Mouse (Mus musculus) embryo, embryonic 10.5 days (tissue): ENCODE results near the gene Chd2.

ENCODE experiments used
- DNase-seq: peaks from one replicate; pipeline ENCODE4 v3.0.0-alpha.2; 2015; ENCODE audit warnings: low spot score

Gene Chd2

GRCm38 (mm10) chr7:73561492-73562055, 19.9 kb upstream of the Chd2 start:
- DNase-seq, result no peak

- no peak for DNase-seq
Measured at GRCm38 (mm10) chr7:73560811-73561210, 19.2 kb upstream of the Chd2 start.

GRCm38 (mm10) chr7:73559853-73560190, 18.2 kb upstream of the Chd2 start:
- no peak for DNase-seq

- DNase-seq, result no peak
Measured at GRCm38 (mm10) chr7:73559170-73559852, 17.7 kb upstream of the Chd2 start.

- DNase-seq, result peak; percentile 100
Measured at GRCm38 (mm10) chr7:73558293-73559169, 16.9 kb upstream of the Chd2 start.

- DNase-seq, result no peak
Measured at GRCm38 (mm10) chr7:73557671-73558265, 16.1 kb upstream of the Chd2 start.

- DNase-seq, result peak; percentile 75
Measured at GRCm38 (mm10) chr7:73556688-73557667, 15.3 kb upstream of the Chd2 start.

GRCm38 (mm10) chr7:73555918-73556580, 14.4 kb upstream of the Chd2 start:
- peak; percentile 42 for DNase-seq

GRCm38 (mm10) chr7:73554849-73555248, 13.2 kb upstream of the Chd2 start:
- DNase-seq, result no peak

GRCm38 (mm10) chr7:73553160-73553559, 11.5 kb upstream of the Chd2 start:
- DNase-seq, result no peak

GRCm38 (mm10) chr7:73552054-73552750, 10.6 kb upstream of the Chd2 start:
- DNase-seq, result no peak

GRCm38 (mm10) chr7:73551370-73551769, 9.7 kb upstream of the Chd2 start:
- DNase-seq, result no peak

- no peak for DNase-seq
Measured at GRCm38 (mm10) chr7:73548051-73548450, 6.4 kb upstream of the Chd2 start.

- no peak for DNase-seq
Measured at GRCm38 (mm10) chr7:73546561-73547510, 5.2 kb upstream of the Chd2 start.

- DNase-seq, result no peak
Measured at GRCm38 (mm10) chr7:73545004-73545403, 3.4 kb upstream of the Chd2 start.

GRCm38 (mm10) chr7:73542131-73542853, 662 bp upstream of the Chd2 start:
- peak; percentile 40 for DNase-seq

GRCm38 (mm10) chr7:73541079-73541390, 595 bp downstream of the Chd2 start:
- no peak for DNase-seq

- DNase-seq, result peak; percentile 60
Measured at GRCm38 (mm10) chr7:73540202-73541078, 1.2 kb downstream of the Chd2 start.
